Mouse (Mus musculus): ENCODE results near the gene Pde10a.

Gene Pde10a

DNA sequence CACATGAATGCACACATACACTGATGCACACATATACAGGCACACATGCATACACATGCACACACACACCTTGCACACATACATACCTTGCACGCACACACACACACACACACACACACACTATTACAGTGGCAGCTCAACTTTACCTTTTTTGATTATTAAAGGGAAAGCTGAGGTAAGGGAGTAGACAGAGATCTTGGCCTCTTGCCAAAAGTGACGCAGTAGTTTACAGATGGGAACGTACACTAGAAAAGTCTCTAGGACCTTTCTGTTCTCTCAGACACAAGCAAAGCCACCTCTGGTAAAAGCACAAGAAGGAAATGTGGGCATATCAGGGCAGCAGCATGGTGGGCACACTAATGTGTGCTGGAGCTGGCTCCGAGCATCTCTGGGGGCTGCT is 317.5 kb downstream of the Pde10a start:
- no peak for DNase-seq (ENCODE audit: low read depth)

- DNase-seq (ENCODE audit: low read depth) = no peak
Measured at GRCm38 (mm10) chr17:8843941-8844340, 318.8 kb downstream of the Pde10a start.

DNA sequence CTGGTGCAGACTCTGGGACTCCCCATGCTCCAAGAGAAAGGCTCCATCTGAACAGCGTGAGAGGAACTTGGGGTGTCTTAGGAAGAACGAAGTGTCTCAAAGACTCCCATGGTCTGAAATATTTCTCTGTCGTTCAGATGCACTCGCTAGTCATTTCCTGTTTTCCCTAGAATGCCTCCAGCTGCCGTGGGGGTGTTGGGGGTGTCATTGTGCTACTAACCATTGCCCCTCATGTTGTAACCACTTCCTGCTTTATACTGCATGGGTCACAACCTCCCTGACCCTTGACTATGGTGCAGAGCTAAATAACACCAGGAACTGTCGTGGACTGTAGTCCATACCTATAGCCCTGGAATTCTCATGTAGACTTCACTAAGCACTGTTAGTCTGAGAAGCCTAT is 321.3 kb downstream of the Pde10a start:
- no peak for DNase-seq (ENCODE audit: low read depth)

GRCm38 (mm10) chr17:8847558-8847957 is 322.4 kb downstream of the Pde10a start:
- DNase-seq (ENCODE audit: low read depth) = no peak

GRCm38 (mm10) chr17:8851846-8852245 is 326.7 kb downstream of the Pde10a start:
- DNase-seq (ENCODE audit: low read depth) = no peak

DNA sequence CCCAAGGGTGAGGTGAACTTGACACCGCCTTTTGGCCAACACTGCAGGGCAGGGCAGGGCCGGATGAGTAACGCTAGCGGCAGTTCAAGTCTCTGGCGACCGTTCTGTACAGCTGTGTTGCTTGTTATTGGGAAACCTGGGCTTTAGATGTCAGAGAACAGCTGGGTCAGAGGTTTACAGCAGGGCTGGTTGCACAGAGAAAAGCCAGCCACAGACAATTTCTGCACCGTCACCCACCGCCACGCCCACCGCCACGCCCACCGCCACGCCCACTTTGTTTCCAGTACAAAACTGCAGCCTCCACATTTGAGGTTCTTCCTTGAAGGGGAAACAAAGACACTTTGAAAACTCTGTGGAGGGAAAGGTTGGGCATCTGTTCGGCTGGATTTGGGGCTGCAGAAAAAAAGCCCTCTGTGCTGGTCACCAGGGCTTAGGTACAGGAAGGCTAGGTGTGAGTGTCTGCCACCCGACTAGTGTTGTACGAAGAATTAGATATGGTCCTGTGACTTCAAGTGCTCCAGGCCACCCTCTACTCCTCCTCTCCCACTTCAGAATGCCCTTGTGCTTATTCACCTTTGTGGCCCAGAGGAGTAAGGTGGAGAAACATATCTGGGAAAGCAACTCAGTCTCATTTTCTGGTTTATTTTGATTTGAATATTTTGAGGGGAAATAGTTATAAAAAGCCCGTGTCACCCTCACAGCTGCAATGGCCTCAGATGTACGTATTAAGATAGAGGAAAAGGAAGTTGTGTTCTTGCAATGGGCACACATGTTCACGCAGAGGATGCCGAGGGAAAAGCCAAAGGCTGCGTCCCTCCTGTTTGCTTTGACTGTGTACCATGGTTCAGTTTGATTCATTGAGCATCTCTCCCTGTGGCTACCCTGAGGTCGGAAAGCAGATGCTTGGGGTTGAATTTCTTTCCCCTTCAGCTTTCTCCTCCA is 331.5 kb downstream of the Pde10a start:
- peak; percentile 69 for DNase-seq (ENCODE audit: low read depth)

DNA sequence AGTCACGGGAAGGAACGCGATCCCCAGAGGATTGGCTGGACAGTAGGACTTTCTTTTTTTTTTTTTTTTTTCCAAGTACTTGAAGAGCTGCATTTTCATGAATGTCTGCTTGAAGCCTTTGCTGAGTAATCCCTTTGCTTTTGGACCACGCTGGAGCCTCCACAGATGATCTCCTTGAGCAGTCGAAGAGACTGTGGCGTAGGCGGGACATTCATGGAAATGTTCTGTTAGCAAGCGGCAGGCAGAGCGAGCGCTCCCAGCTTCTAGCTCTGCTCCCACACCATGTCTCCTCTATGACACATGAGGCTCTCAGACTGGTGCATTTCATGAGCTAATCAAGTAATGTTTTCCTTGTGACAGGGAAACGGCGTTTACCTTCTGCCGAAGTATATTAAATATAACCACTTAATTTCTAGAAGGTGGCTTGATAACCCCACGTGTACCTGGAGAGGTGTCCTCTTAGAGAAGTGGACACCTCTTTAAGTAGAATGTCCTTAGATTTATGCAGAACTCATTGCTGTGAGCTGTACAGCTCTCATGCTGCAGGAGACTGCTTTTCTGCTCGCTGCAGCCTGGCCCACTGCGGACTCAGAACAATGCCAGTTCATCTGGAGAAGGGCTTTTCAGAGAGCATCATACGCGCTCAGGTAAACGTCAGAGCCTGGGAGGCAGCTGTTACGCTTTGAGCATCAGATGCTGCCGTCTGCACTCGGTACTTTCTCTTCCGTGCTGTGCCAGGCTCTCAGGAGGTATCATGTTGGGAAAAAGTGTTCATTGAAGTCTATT is 333.7 kb downstream of the Pde10a start:
- peak; percentile 40 for DNase-seq (ENCODE audit: low read depth)

GRCm38 (mm10) chr17:8859489-8859888 is 334.3 kb downstream of the Pde10a start:
- DNase-seq (ENCODE audit: low read depth) = no peak

GRCm38 (mm10) chr17:8864638-8865497 is 339.7 kb downstream of the Pde10a start:
- DNase-seq (ENCODE audit: low read depth) = peak; percentile 73

- DNase-seq (ENCODE audit: low read depth) = no peak
Measured at GRCm38 (mm10) chr17:8867331-8868237, 342.4 kb downstream of the Pde10a start.

DNA sequence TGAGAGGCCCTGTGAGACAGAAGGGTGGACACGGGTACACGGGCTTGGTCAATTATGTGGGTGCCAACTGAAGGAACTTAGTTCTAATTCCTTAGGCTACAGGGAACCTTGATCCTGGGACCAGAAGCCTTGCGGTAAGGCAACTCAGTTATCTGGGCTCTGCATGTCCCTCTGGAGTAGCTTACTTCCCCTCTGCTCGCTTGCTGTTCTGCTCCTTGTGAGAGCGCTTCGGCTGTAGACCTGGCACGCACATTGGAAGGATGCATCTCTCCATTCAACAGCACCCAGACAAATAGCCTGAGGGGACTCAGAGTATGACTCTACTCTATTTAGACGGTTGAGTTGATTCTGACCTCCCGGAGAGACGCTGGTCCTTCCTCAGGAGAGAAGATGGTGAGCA is 344.1 kb downstream of the Pde10a start:
- DNase-seq (ENCODE audit: low read depth) = no peak

DNA sequence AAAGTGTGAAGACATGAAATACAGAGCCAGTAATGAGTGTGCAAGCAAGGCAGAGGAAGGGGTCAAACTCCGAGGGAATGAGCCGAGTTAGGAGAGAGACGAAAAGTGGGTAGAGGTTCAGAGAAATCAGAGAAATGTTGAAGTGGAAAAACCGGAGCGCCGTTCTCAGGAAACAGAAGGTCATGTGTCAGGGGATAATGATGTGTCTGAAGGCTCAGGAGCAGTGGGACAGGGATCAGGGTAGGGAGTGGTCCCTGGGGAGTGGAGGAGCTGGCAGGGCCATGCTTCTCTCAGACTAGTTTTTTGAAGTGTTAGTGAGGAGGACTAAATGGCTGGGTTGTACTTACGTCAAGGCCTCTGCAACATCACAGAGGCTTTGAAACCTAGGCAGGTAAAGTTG is 345.7 kb downstream of the Pde10a start:
- no peak for DNase-seq (ENCODE audit: low read depth)

- no peak for DNase-seq (ENCODE audit: low read depth)
Measured at GRCm38 (mm10) chr17:8871396-8871795, 346.2 kb downstream of the Pde10a start.

DNA sequence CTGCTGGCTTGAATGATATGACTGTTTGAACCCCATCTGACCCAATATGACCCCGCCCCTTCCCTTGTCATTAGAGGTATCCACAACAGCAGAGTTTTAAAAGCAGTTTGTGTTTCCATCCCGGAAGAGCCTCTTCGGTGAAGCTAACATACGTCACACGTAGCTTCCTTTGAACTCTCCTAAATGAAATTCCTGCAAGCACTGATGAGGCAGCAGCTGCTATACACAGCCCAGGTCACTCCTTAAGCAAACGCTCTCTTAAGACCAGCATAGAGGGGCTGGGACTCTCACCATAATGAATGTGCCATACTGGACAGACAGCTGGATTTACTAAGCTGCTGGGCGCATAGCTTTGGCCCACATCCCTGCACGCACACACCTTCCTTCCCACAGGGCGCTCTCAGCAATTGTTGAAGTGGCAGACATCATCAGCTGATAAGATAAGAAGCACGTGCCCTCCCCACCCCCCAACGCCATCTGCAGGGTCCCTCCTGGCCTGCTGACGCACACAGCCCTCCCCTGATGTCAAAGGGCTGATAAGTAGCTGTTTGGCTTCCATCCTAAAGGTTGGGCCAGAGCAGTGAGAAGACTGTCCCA is 346.9 kb downstream of the Pde10a start:
- no peak for DNase-seq (ENCODE audit: low read depth)

DNA sequence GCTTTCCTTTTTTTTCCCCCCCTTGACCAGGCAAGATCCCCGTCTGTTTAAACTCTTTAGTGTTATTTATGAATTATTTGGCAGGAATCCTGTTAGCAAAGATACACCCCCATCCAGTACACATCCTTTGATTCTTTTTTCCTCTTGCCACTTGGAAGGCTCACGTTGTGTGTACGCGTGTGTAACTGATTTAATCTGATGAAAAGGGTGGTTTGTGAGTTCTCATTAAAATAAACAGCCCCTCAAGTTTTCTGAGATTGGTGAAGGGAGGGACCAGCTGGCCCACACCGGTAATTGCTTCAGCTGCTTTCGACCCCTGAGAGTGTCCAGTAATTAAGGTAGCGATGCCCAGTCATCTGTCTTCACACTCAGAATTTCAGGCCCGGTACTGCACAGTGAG is 347.4 kb downstream of the Pde10a start:
- DNase-seq (ENCODE audit: low read depth) = no peak

DNA sequence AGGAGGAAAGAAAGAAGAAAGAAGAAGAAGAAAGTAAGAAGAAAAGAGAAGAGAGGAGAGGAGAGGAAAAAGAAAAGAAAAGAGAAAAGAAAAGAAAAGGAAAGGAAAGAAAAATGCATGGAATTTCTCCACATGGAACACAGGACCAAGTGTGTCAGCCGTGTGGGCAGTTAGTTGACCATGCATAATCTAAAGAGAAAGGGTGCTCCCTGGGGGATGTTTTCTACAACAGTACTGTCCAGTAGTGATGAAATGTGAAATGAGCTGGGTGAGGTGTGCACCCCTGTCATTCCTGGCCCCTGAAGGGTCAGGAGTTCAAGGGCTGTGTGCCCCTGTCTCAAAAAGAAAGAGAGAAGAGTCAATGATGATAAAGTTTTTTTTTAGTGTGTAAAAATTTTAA is 352.9 kb downstream of the Pde10a start:
- no peak for DNase-seq (ENCODE audit: low read depth)

- no peak for DNase-seq (ENCODE audit: low read depth)
Measured at GRCm38 (mm10) chr17:8881711-8882110, 356.5 kb downstream of the Pde10a start.

DNA sequence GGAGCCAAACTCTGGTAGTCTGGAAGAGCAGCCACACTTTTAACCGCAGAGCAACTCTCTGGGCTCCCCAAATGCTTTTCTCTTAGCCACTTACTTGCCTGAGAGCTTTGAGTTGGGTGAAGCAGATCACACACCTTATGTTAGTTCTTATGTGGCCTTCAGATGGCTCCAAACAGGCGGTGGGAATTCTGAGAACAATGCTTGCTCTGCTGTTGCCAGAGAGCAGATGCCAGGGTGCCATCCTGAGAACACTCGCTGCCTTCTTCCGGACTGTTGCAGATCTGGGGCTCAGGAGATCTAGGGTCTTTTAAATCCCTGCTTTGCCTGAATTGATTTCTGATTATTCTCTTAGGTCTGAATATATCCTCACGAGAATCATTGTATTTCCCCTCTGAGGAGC is 359.5 kb downstream of the Pde10a start:
- DNase-seq (ENCODE audit: low read depth) = no peak

DNA sequence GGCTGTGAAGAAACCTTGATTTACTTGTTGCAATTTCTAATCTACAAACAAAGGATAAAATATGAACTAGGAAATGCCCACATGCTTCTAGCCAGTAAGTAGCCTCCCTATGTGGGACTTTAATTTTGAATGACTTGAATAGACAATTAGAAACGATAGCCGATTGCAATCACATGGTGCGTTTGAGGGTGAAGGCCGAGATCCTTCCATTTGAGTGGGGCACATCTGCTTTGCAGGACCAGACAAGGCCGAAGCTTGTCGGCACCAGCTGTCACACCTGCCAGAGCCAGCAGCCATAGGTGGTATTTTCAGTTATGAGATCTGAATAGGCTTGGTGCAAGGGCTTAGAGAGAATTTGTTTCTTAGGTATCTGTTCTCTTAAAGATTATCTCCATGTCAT is 360.7 kb downstream of the Pde10a start:
- no peak for DNase-seq (ENCODE audit: low read depth)

DNA sequence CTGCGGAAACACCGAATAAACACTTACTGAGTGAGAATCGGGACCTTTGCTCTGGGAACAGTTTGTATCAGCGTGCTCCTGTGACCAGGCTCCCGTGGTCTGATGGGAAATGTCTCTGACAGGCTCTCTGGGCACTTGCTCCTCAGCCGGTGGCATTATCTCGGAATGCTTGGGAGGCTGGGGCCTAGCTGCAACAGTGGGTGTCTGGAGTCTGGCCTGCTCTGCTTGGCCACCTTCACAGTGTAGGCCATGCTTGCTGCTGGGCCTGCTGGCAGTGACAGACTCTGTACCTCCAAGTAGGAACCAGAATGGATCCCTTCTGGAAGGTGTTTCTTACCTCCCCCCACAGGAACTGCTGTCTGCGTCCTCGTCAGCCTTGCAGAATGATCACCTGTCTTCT is 362.9 kb downstream of the Pde10a start:
- DNase-seq (ENCODE audit: low read depth) = no peak

- no peak for DNase-seq (ENCODE audit: low read depth)
Measured at GRCm38 (mm10) chr17:8888639-8889038, 363.5 kb downstream of the Pde10a start.

Measured in fibroblast of lung, adult 2 months (primary cell).